Mouse (Mus musculus) hindbrain, embryonic 11.5 days (tissue): ENCODE measurements at regions not wholly inside any gene's neighbourhood (a gene's known extent, or its start where the extent isn't known, plus 50 kb on each side); places are given as distances from the start of the nearest gene placed in this dataset.

ENCODE experiments used
- ATAC-seq: fragments of 200-750 bp; cut with Nextera tagmentation; 2 replicates; pipeline ENCODE4 v1.8.0; 2017; ENCODE audit warnings: mild to moderate bottlenecking, moderate TSS enrichment, moderate library complexity; ENCODE audit not compliant: low FRiP score
- DNase-seq: peaks from one replicate; pipeline ENCODE4 v3.0.0-alpha.2; 2015; ENCODE audit warnings: low spot score
- H3K27ac ChIP-seq: fragments of 300-500 bp; sonication (generic); 2 replicates; pipeline ENCODE4 v1.5.1; 2014; ENCODE audit warnings: mild to moderate bottlenecking, low read depth, low read length
- H3K27me3 ChIP-seq: fragments of 300-500 bp; sonication (generic); 2 replicates; pipeline ENCODE4 v1.6.1; 2014; ENCODE audit warnings: mild to moderate bottlenecking, low read length, moderate library complexity, mixed read lengths; ENCODE audit not compliant: control insufficient read depth, insufficient read depth
- H3K36me3 ChIP-seq: fragments of 300-500 bp; sonication (generic); 2 replicates; pipeline ENCODE4 v1.6.1; 2014; ENCODE audit warnings: mild to moderate bottlenecking, low read length, moderate library complexity, mixed read lengths; ENCODE audit not compliant: control insufficient read depth, insufficient read depth
- H3K4me1 ChIP-seq: fragments of 300-500 bp; sonication (generic); replicated peaks from 2 replicates; pipeline ENCODE4 v1.6.1; 2014; ENCODE audit warnings: low read length, mixed read lengths; ENCODE audit not compliant: control insufficient read depth, insufficient read depth
- H3K4me2 ChIP-seq: fragments of 300-500 bp; sonication (generic); replicated peaks from 2 replicates; pipeline ENCODE4 v1.6.1; 2014; ENCODE audit warnings: mild to moderate bottlenecking, low read depth, low read length
- H3K4me3 ChIP-seq: fragments of 300-500 bp; sonication (generic); 2 replicates; pipeline ENCODE4 v1.5.1; 2014; ENCODE audit warnings: low read depth, low read length
- H3K9ac ChIP-seq: fragments of 300-500 bp; sonication (generic); 2 replicates; pipeline ENCODE4 v1.6.1; 2014; ENCODE audit warnings: low read depth, low read length
- H3K9me3 ChIP-seq: fragments of 300-500 bp; sonication (generic); 2 replicates; pipeline ENCODE4 v1.6.1; 2016; ENCODE audit warnings: low read length; ENCODE audit not compliant: control insufficient read depth
- WGBS: fragments of 180-500 bp; shearing (Covaris S2); extraction: QIAGEN DNeasy Blood & Tissue Kit; methylation state at CpG from one replicate; pipeline ENCODE4 v1.1.7; 2014; 5-methylcytosine and 5-hydroxymethylcytosine counted together

GRCm38 (mm10) chr2:64860113-64860512 lies 164.7 kb downstream of the Grb14 start:
- Histone ChIP-seq H3K9me3 (no peaks in the 10 kb centered on the region), H3K4me1 (no peaks in the 10 kb centered on the region), H3K4me2 (no peak overlapping the region), H3K36me3 (no peaks in the 10 kb centered on the region), H3K9ac (no peak overlapping the region), H3K4me3 (no peak overlapping the region), H3K27me3 (no peaks in the 10 kb centered on the region), H3K27ac (no peak overlapping the region)
- DNase-seq (no peak), ATAC-seq (0 out of 2 replicates have a peak, but pooled peaks have one; percentile 43)
- WGBS = 86% methylated on average over 2 of the region's 2 CpGs

- no peak overlapping the region for H3K27ac ChIP-seq
- no peak overlapping the region for H3K4me2 ChIP-seq
- no peak for ATAC-seq
- DNase-seq = peak; percentile 89
- H3K4me1 ChIP-seq = no peaks in the 10 kb centered on the region
- no peaks in the 10 kb centered on the region for H3K36me3 ChIP-seq
- 15% methylated on average over 7 of the region's 7 CpGs for WGBS
- H3K9ac ChIP-seq = no peak overlapping the region
- H3K4me3 ChIP-seq = no peak overlapping the region
- no peaks in the 10 kb centered on the region for H3K27me3 ChIP-seq
- no peaks in the 10 kb centered on the region for H3K9me3 ChIP-seq
These were observed 170.9 kb downstream of the Grb14 start for GRCm38 (mm10) chr2:64853918-64854317.

GRCm38 (mm10) chr2:64852913-64853312 lies 171.9 kb downstream of the Grb14 start:
- DNase-seq = no peak

GRCm38 (mm10) chr2:64851096-64851495 lies 173.7 kb downstream of the Grb14 start:
- Histone ChIP-seq H3K4me1 (no peaks in the 10 kb centered on the region), H3K27ac (no peak overlapping the region), H3K36me3 (no peaks in the 10 kb centered on the region), H3K9me3 (no peaks in the 10 kb centered on the region), H3K9ac (no peak overlapping the region), H3K4me2 (no peak overlapping the region), H3K4me3 (no peak overlapping the region), H3K27me3 (no peaks in the 10 kb centered on the region)
- ATAC-seq (peak; percentile 13; the same call in 1 of the 2 replicates), DNase-seq (no peak)
- WGBS = 58% methylated on average over 4 of the region's 4 CpGs

More at GRCm38 (mm10) chr2:64852913-64853312, 171.9 kb downstream of the Grb14 start:
- Histone ChIP-seq H3K27me3 (no peaks in the 10 kb centered on the region), H3K9me3 (no peaks in the 10 kb centered on the region), H3K4me3 (no peak overlapping the region), H3K4me2 (no peak overlapping the region), H3K36me3 (no peaks in the 10 kb centered on the region), H3K9ac (no peak overlapping the region), H3K27ac (no peak overlapping the region), H3K4me1 (no peaks in the 10 kb centered on the region)
- ATAC-seq = peak; percentile 62
- WGBS = 58% methylated on average over 5 of the region's 5 CpGs

- Histone ChIP-seq H3K9ac (no peak overlapping the region), H3K4me3 (no peak overlapping the region), H3K36me3 (no peaks in the 10 kb centered on the region), H3K4me2 (no peak overlapping the region), H3K27ac (no peak overlapping the region), H3K27me3 (no peaks in the 10 kb centered on the region), H3K4me1 (no peaks in the 10 kb centered on the region), H3K9me3 (no peaks in the 10 kb centered on the region)
- DNase-seq = no peak
- 94% methylated on average over 3 of the region's 3 CpGs for WGBS
- no peak for ATAC-seq
These were observed 174.1 kb downstream of the Grb14 start for GRCm38 (mm10) chr2:64850656-64851055.

- WGBS = 91% methylated on average over 9 of the region's 9 CpGs
- no peaks in the 10 kb centered on the region for H3K9me3 ChIP-seq
- H3K27ac ChIP-seq = no peak overlapping the region
- ATAC-seq = no peak
- H3K4me1 ChIP-seq = no peaks in the 10 kb centered on the region
- no peak overlapping the region for H3K4me2 ChIP-seq
- no peaks in the 10 kb centered on the region for H3K27me3 ChIP-seq
- H3K36me3 ChIP-seq = no peaks in the 10 kb centered on the region
- peak; percentile 11 for DNase-seq
- H3K9ac ChIP-seq = no peak overlapping the region
- no peak overlapping the region for H3K4me3 ChIP-seq
These were observed 200.3 kb downstream of the Grb14 start for GRCm38 (mm10) chr2:64824494-64824893.

GRCm38 (mm10) chr2:64823905-64824304 lies 200.9 kb downstream of the Grb14 start:
- no peak for ATAC-seq
- no peak overlapping the region for H3K4me2 ChIP-seq
- H3K9me3 ChIP-seq = no peaks in the 10 kb centered on the region
- H3K36me3 ChIP-seq = no peaks in the 10 kb centered on the region
- no peaks in the 10 kb centered on the region for H3K27me3 ChIP-seq
- WGBS = 47% methylated on average over 7 of the region's 7 CpGs
- no peak for DNase-seq
- no peak overlapping the region for H3K9ac ChIP-seq
- no peak overlapping the region for H3K27ac ChIP-seq
- H3K4me3 ChIP-seq = no peak overlapping the region
- no peaks in the 10 kb centered on the region for H3K4me1 ChIP-seq

- Histone ChIP-seq H3K27ac (no peak overlapping the region), H3K9me3 (no peaks in the 10 kb centered on the region), H3K4me1 (no peaks in the 10 kb centered on the region), H3K4me2 (no peak overlapping the region), H3K27me3 (no peaks in the 10 kb centered on the region), H3K9ac (no peak overlapping the region), H3K4me3 (no peak overlapping the region), H3K36me3 (no peaks in the 10 kb centered on the region)
- DNase-seq (no peak), ATAC-seq (no peak)
- WGBS = 59% methylated on average over 6 of the region's 6 CpGs
These were observed 201.7 kb downstream of the Grb14 start for GRCm38 (mm10) chr2:64823074-64823473.

- no peaks in the 10 kb centered on the region for H3K36me3 ChIP-seq
- WGBS = 75% methylated on average over 5 of the region's 5 CpGs
- no peak overlapping the region for H3K27ac ChIP-seq
- H3K9me3 ChIP-seq = no peaks in the 10 kb centered on the region
- no peak overlapping the region for H3K4me2 ChIP-seq
- no peak for DNase-seq
- ATAC-seq = no peak
- H3K4me1 ChIP-seq = no peaks in the 10 kb centered on the region
- no peak overlapping the region for H3K4me3 ChIP-seq
- H3K9ac ChIP-seq = no peak overlapping the region
- H3K27me3 ChIP-seq = no peaks in the 10 kb centered on the region
These were observed 206.6 kb downstream of the Grb14 start for GRCm38 (mm10) chr2:64818159-64818558.
